Mouse (Mus musculus) mammary gland, adult 2 months (tissue): ENCODE measurements around the gene Apon. TPM values are rescaled to one million over a fixed set of nuclear protein-coding genes. Genes with fewer than 3 reads are reported as not detected.

Source experiments
- polyA plus RNA-seq: library from polyadenylated mRNA; depleted of rRNA; stranded (reverse); fragments of >200 nt; gene quantifications from 2 replicates; pipeline ENCODE4 v1.2.3, GENCODE M21; 2012; ENCODE audit warnings: low replicate concordance; rRNA removed

Gene Apon
- polyA plus RNA-seq: 0.09 and 1.4 TPM in 2 replicates

GRCm38 (mm10) chr10:128253677-128254255 lies at the start of gene Apon:
Apon (plus strand) TSS chr10:128254096.

GRCm38 (mm10) chr10:128211390-128212108 lies 42.3 kb upstream of the Apon start, which contains the start of gene Spryd4:
Spryd4 (minus strand) TSS chr10:128211807.

GRCm38 (mm10) chr10:128225538-128225937 lies 28.4 kb upstream of the Apon start, which contains the start of gene Mip:
Mip (plus strand) TSS chr10:128225838.

GRCm38 (mm10) chr10:128231697-128232419 lies 22.0 kb upstream of the Apon start, which contains the start of gene Timeless:
Timeless (plus strand) TSS chr10:128232065.

GRCm38 (mm10) chr10:128268371-128268770 lies 14.5 kb downstream of the Apon start, which contains the start of gene Apof:
Apof (plus strand) TSS chr10:128268671.

GRCm38 (mm10) chr10:128270287-128270841 lies 16.5 kb downstream of the Apon start, which contains the start of gene Stat2:
Stat2 (plus strand) TSS chr10:128270559.

GRCm38 (mm10) chr10:128298702-128299171 lies 44.8 kb downstream of the Apon start, which contains the start of gene Il23a:
Il23a (minus strand) TSS chr10:128298752.

GRCm38 (mm10) chr10:128303126-128304021 lies 49.5 kb downstream of the Apon start, which contains the start of gene Pan2:
Pan2 (plus strand) TSS chr10:128303335.

Other genes with a start within 250 kb of the Apon start
- gene Hsd17b6, start 246.5 kb upstream of the Apon start, polyA plus RNA-seq: 0.48 TPM in 1 of 2 replicates, not detected in the other
- 1.6 and 3.1 TPM in 2 replicates for gene Prim1, start 238.9 kb upstream of the Apon start, polyA plus RNA-seq
- gene Naca, start 218.5 kb upstream of the Apon start, polyA plus RNA-seq: 125 and 131 TPM in 2 replicates
- gene Ptges3, start 195.1 kb upstream of the Apon start, polyA plus RNA-seq: 17.6 and 101 TPM in 2 replicates
- gene Atp5b, start 170.8 kb upstream of the Apon start, polyA plus RNA-seq: 5,679 and 6,335 TPM in 2 replicates
- 38.7 and 43.5 TPM in 2 replicates for gene Baz2a, start 162.5 kb upstream of the Apon start, polyA plus RNA-seq
- 141 and 190 TPM in 2 replicates for gene Rbms2, start 73.8 kb upstream of the Apon start, polyA plus RNA-seq
- 1.6 and 19.0 TPM in 2 replicates for gene Gls2, start 59.6 kb upstream of the Apon start, polyA plus RNA-seq
- gene Spryd4, start 42.3 kb upstream of the Apon start, polyA plus RNA-seq: 7.7 and 23.0 TPM in 2 replicates
- not detected in 2 replicates for gene Mip, start 28.3 kb upstream of the Apon start, polyA plus RNA-seq
- 3.5 and 4.7 TPM in 2 replicates for gene Timeless, start 22.0 kb upstream of the Apon start, polyA plus RNA-seq
- gene Apof, start 14.6 kb downstream of the Apon start, polyA plus RNA-seq: 1.9 and 6.8 TPM in 2 replicates
- 39.6 and 43.4 TPM in 2 replicates for gene Stat2, start 16.5 kb downstream of the Apon start, polyA plus RNA-seq
- 0.07 and 0.09 TPM in 2 replicates for gene Il23a, start 44.7 kb downstream of the Apon start, polyA plus RNA-seq
- gene Pan2, start 49.2 kb downstream of the Apon start, polyA plus RNA-seq: 23.6 and 33.0 TPM in 2 replicates
- 32.3 and 61.4 TPM in 2 replicates for gene Cnpy2, start 68.4 kb downstream of the Apon start, polyA plus RNA-seq
- 312 and 728 TPM in 2 replicates for gene Cs, start 83.6 kb downstream of the Apon start, polyA plus RNA-seq
- gene Coq10a, start 114.9 kb downstream of the Apon start, polyA plus RNA-seq: 41.6 and 171 TPM in 2 replicates
- gene Ankrd52, start 123.0 kb downstream of the Apon start, polyA plus RNA-seq: 35.8 and 39.3 TPM in 2 replicates
- not detected in 2 replicates for gene Slc39a5, start 147.1 kb downstream of the Apon start, polyA plus RNA-seq
- 27.6 and 30.5 TPM in 2 replicates for gene Nabp2, start 157.4 kb downstream of the Apon start, polyA plus RNA-seq
- gene Rnf41, start 157.6 kb downstream of the Apon start, polyA plus RNA-seq: 25.5 and 28.2 TPM in 2 replicates
- 114 and 152 TPM in 2 replicates for gene Smarcc2, start 205.2 kb downstream of the Apon start, polyA plus RNA-seq
- 431 and 667 TPM in 2 replicates for gene Myl6, start 240.0 kb downstream of the Apon start, polyA plus RNA-seq
- 6.0 and 6.7 TPM in 2 replicates for gene Myl6b, start 244.6 kb downstream of the Apon start, polyA plus RNA-seq